Mouse (Mus musculus): Measurements from ENCODE around the gene Hspb7.

The Hspb7 gene

DNA sequence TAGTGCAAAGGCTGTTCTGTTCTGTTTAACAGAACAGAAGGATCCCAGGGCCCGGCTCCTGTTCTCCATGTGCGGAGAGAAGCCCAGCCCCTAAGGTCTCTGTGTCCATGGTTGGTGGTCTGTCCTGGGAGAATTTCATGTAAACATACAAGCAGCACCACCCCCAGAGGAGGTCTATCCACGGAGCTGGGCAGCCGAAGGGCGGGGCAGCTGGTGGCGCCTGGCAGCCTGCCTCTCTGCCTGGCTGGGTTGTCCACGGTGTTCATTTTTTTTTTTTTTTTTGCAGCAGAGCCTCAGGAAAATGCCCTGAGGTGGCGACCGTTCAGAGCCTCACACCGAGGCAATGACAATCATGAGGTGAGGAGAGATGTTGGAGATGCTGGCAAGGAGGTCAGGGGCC, 48.0 kb downstream of the Hspb7 start:
- no peak for DNase-seq (ENCODE audit: low spot score in 2 of 2)

- DNase-seq (ENCODE audit: low spot score in 2 of 2) = no peak
Observed at GRCm38 (mm10) chr4:141469343-141469742, 48.8 kb downstream of the Hspb7 start.

DNA sequence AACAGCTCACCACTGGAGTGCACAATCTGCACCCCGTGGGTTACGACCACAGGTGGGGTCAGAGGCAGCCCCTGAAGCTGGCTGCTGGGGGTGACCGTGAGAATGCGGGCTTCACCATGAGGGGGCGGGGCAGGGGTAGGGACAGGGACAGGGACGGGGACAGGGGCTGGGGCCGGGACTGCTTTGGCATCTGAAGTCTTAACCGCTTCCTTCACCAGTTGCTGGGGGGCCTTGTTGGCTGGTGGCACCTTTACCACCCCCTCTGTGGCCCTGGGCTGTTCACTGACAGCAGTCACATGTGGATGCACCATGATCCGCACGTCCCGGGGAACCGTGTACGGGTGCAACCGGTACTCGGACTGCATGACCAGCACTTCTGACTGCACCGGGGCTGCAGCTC, 50.9 kb downstream of the Hspb7 start:
- DNase-seq (ENCODE audit: low spot score in 2 of 2) = no peak

GRCm38 (mm10) chr4:141472641-141473321, 52.2 kb downstream of the Hspb7 start:
- no peak for DNase-seq (ENCODE audit: low spot score in 2 of 2)

DNA sequence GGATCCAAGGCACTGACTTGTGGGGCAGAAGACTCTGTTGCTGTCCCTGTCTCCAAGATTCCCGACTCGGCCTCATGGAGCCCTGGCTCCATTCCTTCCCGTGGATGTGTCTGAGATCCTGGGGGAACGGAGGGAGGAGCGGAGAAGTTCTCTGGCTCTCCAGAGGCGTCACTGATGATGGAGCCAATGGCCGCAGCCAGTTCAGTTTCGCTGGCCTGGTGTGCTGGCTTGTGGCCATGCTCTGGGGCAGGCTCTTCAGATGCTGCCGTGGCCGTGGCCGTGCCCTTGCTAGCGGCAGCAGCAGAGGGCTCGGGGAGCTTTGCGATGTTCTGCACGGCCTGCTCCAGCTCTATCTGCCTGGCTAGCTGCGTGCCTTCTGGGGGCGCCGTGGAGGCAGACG, 53.9 kb downstream of the Hspb7 start:
- DNase-seq (ENCODE audit: low spot score in 2 of 2) = no peak

Measured in frontal cortex, postnatal 14 days (tissue).